Mouse (Mus musculus) MEL (cell line): ENCODE measurements at regions not wholly inside any gene's neighbourhood (a gene's known extent, or its start where the extent isn't known, plus 50 kb on each side); places are given as distances from the start of the nearest gene placed in this dataset.

ENCODE experiments used
- DNase-seq: peaks from one replicate; pipeline ENCODE4 v3.0.0; 2011; ENCODE audit warnings: low read depth, low spot score
- H3K27ac ChIP-seq: 2 replicates; pipeline ENCODE4 v1.5.1; 2012; ENCODE audit warnings: low read depth, mild to moderate bottlenecking, control low read depth, low read length, moderate library complexity; ENCODE audit not compliant: control insufficient read depth
- H3K27me3 ChIP-seq, 2 experiments: fragments of 150-350 bp in 1 of 2; sonication (generic) in 1 of 2; 2 replicates each; pipeline ENCODE4 v1.6.1; 2012; ENCODE audit warnings: low read length in 2 of 2, mild to moderate bottlenecking in 2 of 2, improper control_type of control experiment in 1 of 2, moderate library complexity in 1 of 2; ENCODE audit not compliant: insufficient read depth in 2 of 2, control insufficient read depth in 1 of 2
- H3K36me3 ChIP-seq, 2 experiments: 2 replicates each; pipeline ENCODE4 v1.6.1; 2012 to 2014; ENCODE audit warnings: low read length in 2 of 2, improper control_type of control experiment in 1 of 2, inconsistent platforms in 1 of 2, mild to moderate bottlenecking in 1 of 2; ENCODE audit not compliant: insufficient read depth in 2 of 2, control insufficient read depth in 1 of 2
- H3K4me1 ChIP-seq, 2 experiments: fragments of 150-350 bp in 1 of 2; sonication (generic) in 1 of 2; 2 replicates each; pipeline ENCODE4 v1.6.1; 2012; ENCODE audit warnings: low read length in 2 of 2, improper control_type of control experiment in 1 of 2, mild to moderate bottlenecking in 1 of 2; ENCODE audit not compliant: insufficient read depth in 2 of 2, control insufficient read depth in 1 of 2
- H3K4me3 ChIP-seq, 2 experiments: fragments of 150-350 bp in 1 of 2; sonication (generic) in 1 of 2; 2 replicates each; pipeline ENCODE4 v1.5.1; 2012; ENCODE audit warnings: low read depth in 2 of 2, low read length in 2 of 2, mild to moderate bottlenecking in 2 of 2, moderate library complexity in 2 of 2, control low read depth in 1 of 2, improper control_type of control experiment in 1 of 2; ENCODE audit not compliant: control insufficient read depth in 1 of 2, insufficient read depth in 1 of 2
- H3K79me2 ChIP-seq: 2 replicates; pipeline ENCODE4 v1.6.1; 2012; ENCODE audit warnings: mild to moderate bottlenecking, low read length, moderate library complexity; ENCODE audit not compliant: control insufficient read depth, poor library complexity, insufficient read depth
- H3K9ac ChIP-seq: 2 replicates; pipeline ENCODE4 v1.6.1; 2012; ENCODE audit warnings: low read depth, mild to moderate bottlenecking, control low read depth, low read length, moderate library complexity; ENCODE audit not compliant: control insufficient read depth, poor library complexity, severe bottlenecking
- H3K9me3 ChIP-seq: fragments of 150-350 bp; sonication (generic); replicated peaks from 2 replicates; pipeline ENCODE4 v1.6.1; 2012; ENCODE audit warnings: mild to moderate bottlenecking, low read length, improper control_type of control experiment, moderate library complexity; ENCODE audit not compliant: insufficient read depth
- CHD1 ChIP-seq: IDR thresholded peaks from 2 replicates; pipeline ENCODE4 v1.6.1; 2012; ENCODE audit warnings: low read depth, mild to moderate bottlenecking, inconsistent platforms, low read length, improper control_type of control experiment
- CHD2 ChIP-seq: IDR thresholded peaks from 2 replicates; pipeline ENCODE4 v1.6.1; 2011; ENCODE audit warnings: low read length, improper control_type of control experiment
- CTCF ChIP-seq, 3 experiments: IDR thresholded peaks in 2 of 3; conservative IDR thresholded peaks in 1 of 3; 2 replicates each; pipeline ENCODE4 v1.5.1; 2011 to 2012; ENCODE audit warnings: low read length in 3 of 3, low read depth in 2 of 3, mild to moderate bottlenecking in 2 of 3, improper control_type of control experiment in 1 of 3, inconsistent platforms in 1 of 3, mixed read lengths in 1 of 3, moderate library complexity in 1 of 3; ENCODE audit not compliant: control insufficient read depth in 1 of 3, insufficient read depth in 1 of 3, poor library complexity in 1 of 3, severe bottlenecking in 1 of 3
- EP300 ChIP-seq, 2 experiments: IDR thresholded peaks; 2 replicates each; pipeline ENCODE4 v1.6.1; 2011; ENCODE audit warnings: improper control_type of control experiment in 2 of 2, low read length in 2 of 2, low read depth in 1 of 2, mild to moderate bottlenecking in 1 of 2
- ETS1 ChIP-seq: IDR thresholded peaks from 2 replicates; pipeline ENCODE4 v1.6.1; 2012; ENCODE audit warnings: low read depth, mild to moderate bottlenecking, inconsistent platforms, low read length, improper control_type of control experiment, moderate library complexity
- GATA1 ChIP-seq: IDR thresholded peaks from 2 replicates; pipeline ENCODE4 v1.6.1; 2011; ENCODE audit warnings: low read depth, low read length, improper control_type of control experiment
- HCFC1 ChIP-seq: IDR thresholded peaks from 2 replicates; pipeline ENCODE4 v1.6.1; 2012; ENCODE audit warnings: low read depth, mild to moderate bottlenecking, inconsistent platforms, low read length, improper control_type of control experiment, moderate library complexity
- JUND ChIP-seq: IDR thresholded peaks from 2 replicates; pipeline ENCODE4 v1.6.1; 2011; ENCODE audit warnings: low read depth, mild to moderate bottlenecking, improper control_type of control experiment, low read length
- KAT2A ChIP-seq: conservative IDR thresholded peaks from 2 replicates; pipeline ENCODE4 v1.6.1; 2012; ENCODE audit warnings: low read depth, low read length, improper control_type of control experiment, inconsistent platforms
- NRF1 ChIP-seq: IDR thresholded peaks from 2 replicates; pipeline ENCODE4 v1.6.1; 2014; ENCODE audit warnings: low read depth, mild to moderate bottlenecking, inconsistent platforms, low read length, improper control_type of control experiment, moderate library complexity; ENCODE audit not compliant: poor library complexity, insufficient read depth, severe bottlenecking
- POLR2A ChIP-seq, 2 experiments: IDR thresholded peaks; 2 replicates each; pipeline ENCODE4 v1.6.1; 2011 to 2012; ENCODE audit warnings: low read length in 2 of 2, mild to moderate bottlenecking in 2 of 2, control low read depth in 1 of 2, improper control_type of control experiment in 1 of 2, low read depth in 1 of 2, moderate library complexity in 1 of 2; ENCODE audit not compliant: control insufficient read depth in 1 of 2, insufficient read depth in 1 of 2, poor library complexity in 1 of 2
- POLR2AphosphoS2 ChIP-seq: IDR thresholded peaks from 2 replicates; pipeline ENCODE4 v1.6.1; 2011; ENCODE audit warnings: low read length, improper control_type of control experiment
- POLR2AphosphoS5 ChIP-seq: IDR thresholded peaks from 2 replicates; pipeline ENCODE4 v1.6.1; 2012; ENCODE audit warnings: low read depth, borderline replicate concordance, mild to moderate bottlenecking, inconsistent platforms, low read length, moderate library complexity, mixed read lengths
- RCOR1 ChIP-seq: IDR thresholded peaks from 2 replicates; pipeline ENCODE4 v1.6.1; 2012; ENCODE audit warnings: low read depth, mild to moderate bottlenecking, inconsistent platforms, low read length, improper control_type of control experiment
- SMC3 ChIP-seq: IDR thresholded peaks from 2 replicates; pipeline ENCODE4 v1.6.1; 2011; ENCODE audit warnings: low read depth, low read length, improper control_type of control experiment
- TAL1 ChIP-seq: IDR thresholded peaks from 2 replicates; pipeline ENCODE4 v1.6.1; 2012; ENCODE audit warnings: mild to moderate bottlenecking, inconsistent platforms, low read length, moderate library complexity, mixed read lengths
- TBP ChIP-seq: IDR thresholded peaks from 2 replicates; pipeline ENCODE4 v1.8.0; 2011; ENCODE audit warnings: low read depth, low read length, improper control_type of control experiment
- TCF12 ChIP-seq: IDR thresholded peaks from 2 replicates; pipeline ENCODE4 v1.6.1; 2014; ENCODE audit warnings: low read depth, mild to moderate bottlenecking, inconsistent platforms, low read length, improper control_type of control experiment, moderate library complexity
- USF1 ChIP-seq: IDR thresholded peaks from 2 replicates; pipeline ENCODE4 v1.6.1; 2014; ENCODE audit warnings: low read depth, mild to moderate bottlenecking, inconsistent platforms, low read length, improper control_type of control experiment, moderate library complexity
- USF2 ChIP-seq, 2 experiments: IDR thresholded peaks; 2 replicates each; pipeline ENCODE4 v1.6.1; 2011 to 2012; ENCODE audit warnings: improper control_type of control experiment in 2 of 2, low read length in 2 of 2, borderline replicate concordance in 1 of 2, inconsistent platforms in 1 of 2, low read depth in 1 of 2, mild to moderate bottlenecking in 1 of 2; ENCODE audit not compliant: insufficient read depth in 1 of 2
- ZMIZ1 ChIP-seq: IDR thresholded peaks from 2 replicates; pipeline ENCODE4 v1.6.1; 2012; ENCODE audit warnings: low read depth, mild to moderate bottlenecking, inconsistent platforms, low read length, improper control_type of control experiment, moderate library complexity
- ZNF384 ChIP-seq: IDR thresholded peaks from 2 replicates; pipeline ENCODE4 v1.6.1; 2012; ENCODE audit warnings: low read depth, mild to moderate bottlenecking, inconsistent platforms, low read length, improper control_type of control experiment

DNA sequence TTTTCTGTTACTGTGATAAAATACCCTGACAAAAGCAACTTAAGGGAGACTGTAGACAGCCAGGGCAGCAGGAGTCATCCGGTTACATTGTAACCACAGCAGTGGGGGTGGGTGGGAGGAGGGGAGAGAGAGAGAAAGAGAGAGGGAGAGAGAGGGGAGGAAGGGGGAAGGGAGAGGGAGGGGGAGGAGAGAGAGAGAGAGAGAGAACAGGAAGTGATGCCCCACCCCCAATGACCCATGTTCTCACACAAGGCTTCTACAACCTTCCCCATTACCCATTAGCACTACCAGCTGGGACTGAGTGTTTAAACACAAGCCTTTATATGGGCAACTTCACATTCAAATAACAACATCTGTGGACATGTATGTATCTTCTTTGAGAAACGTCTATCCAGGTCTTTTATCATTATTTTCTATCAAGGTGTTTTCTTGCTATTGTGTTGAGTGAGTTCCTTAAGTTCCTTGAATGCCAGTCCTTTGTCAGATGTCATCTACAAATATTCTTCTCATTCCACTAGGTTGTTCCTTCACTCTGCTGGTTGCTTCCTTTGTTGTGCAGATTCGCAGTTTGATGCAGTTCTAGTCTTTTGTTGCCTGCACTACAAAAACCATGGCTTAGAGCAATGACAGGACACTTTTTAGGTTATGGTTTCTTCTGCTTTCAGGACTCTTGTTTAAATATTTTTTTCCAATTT, 274.7 kb upstream of the Ddx18 start:
- no peak overlapping the region for H3K27ac ChIP-seq
- TF ChIP-seq TBP (no peak), JUND (no peak), TAL1 (no peak), EP300 (IDR thresholded peaks at IDR 0.05; ENCODE audit: low read depth in 1 of 2, low read length in 2 of 2) (no peak), CTCF (IDR thresholded peaks at IDR 0.05 in 2 of 3, conservative IDR thresholded peaks at IDR 0.05 in 1 of 3; ENCODE audit: control insufficient read depth in 1 of 3, insufficient read depth in 1 of 3, low read depth in 2 of 3, low read length in 3 of 3, poor library complexity in 1 of 3, severe bottlenecking in 1 of 3) (no peak), USF1 (no peak), CHD1 (no peak), GATA1 (no peak)
- TF ChIP-seq, all 39 proteins: peak for 0
- Histone ChIP-seq H3K4me1 (no peaks in the 10 kb centered on the region), H3K4me3 (no peak overlapping the region), H3K9me3 (no peaks in the 10 kb centered on the region), H3K27me3 (no peaks in the 10 kb centered on the region), H3K79me2 (no peaks in the 10 kb centered on the region), H3K9ac (no peak overlapping the region), H3K36me3 (no peaks in the 10 kb centered on the region)
- DNase-seq: no peak

DNA sequence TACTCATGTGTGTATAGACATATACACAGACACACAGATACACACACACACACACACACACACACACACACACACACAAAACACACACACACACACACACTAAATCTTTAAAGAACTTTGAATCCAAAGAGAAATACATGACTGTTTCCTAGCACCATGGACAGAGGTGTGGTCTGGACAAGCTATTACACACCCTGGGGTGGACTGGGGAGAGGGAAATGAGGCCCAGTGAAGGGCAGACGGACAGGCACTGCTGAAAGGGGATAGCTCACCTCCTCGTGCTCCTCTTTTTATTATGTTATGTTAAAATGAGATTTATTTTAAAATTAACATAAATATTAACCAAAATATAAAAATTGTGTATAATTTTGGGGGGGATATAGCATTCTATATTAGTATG, 265.8 kb upstream of the Ddx18 start:
- H3K4me1 ChIP-seq: no peaks in the 10 kb centered on the region
- TF ChIP-seq KAT2A (no peak), USF2 (IDR thresholded peaks at IDR 0.05; ENCODE audit: borderline replicate concordance in 1 of 2, insufficient read depth in 1 of 2, low read depth in 1 of 2, low read length in 2 of 2) (no peak), GATA1 (no peak), ZNF384 (no peak), RCOR1 (no peak), ZMIZ1 (no peak)
- no peak for DNase-seq
- H3K9me3 ChIP-seq: no peaks in the 10 kb centered on the region
- H3K36me3 ChIP-seq: no peaks in the 10 kb centered on the region
- H3K79me2 ChIP-seq: no peaks in the 10 kb centered on the region
- no peak overlapping the region for H3K9ac ChIP-seq
- H3K4me3 ChIP-seq: no peak overlapping the region
- H3K27me3 ChIP-seq: no peaks in the 10 kb centered on the region
- no peak overlapping the region for H3K27ac ChIP-seq

DNA sequence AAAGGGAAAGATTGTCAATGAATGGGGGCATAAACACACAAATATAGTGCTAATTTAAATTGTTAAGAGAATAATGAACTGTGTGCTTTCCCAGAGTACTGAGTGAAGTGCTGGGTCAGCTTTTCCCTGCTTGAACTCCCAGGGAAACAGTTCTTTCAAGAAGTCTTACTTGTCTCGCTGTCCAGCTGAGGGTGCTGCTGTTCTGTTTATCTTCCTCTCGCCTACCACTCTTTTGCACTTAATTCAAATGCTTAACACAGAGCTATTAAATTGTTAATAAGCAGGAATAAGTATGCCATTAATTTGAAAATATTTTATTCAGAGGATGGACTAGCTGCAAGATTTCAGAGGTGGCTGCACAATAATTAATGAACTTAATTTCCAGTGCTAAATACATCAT, 262.5 kb upstream of the Ddx18 start:
- Histone ChIP-seq H3K9me3 (no peaks in the 10 kb centered on the region), H3K4me1 (no peaks in the 10 kb centered on the region), H3K27ac (no peak overlapping the region), H3K27me3 (no peaks in the 10 kb centered on the region), H3K79me2 (no peaks in the 10 kb centered on the region), H3K9ac (no peak overlapping the region), H3K36me3 (no peaks in the 10 kb centered on the region), H3K4me3 (no peak overlapping the region)
- TF ChIP-seq USF1 (no peak), TCF12 (no peak), NRF1 (no peak), SMC3 (no peak), POLR2AphosphoS5 (no peak), HCFC1 (no peak), CHD2 (no peak), ETS1 (no peak), POLR2A (IDR thresholded peaks at IDR 0.05; ENCODE audit: control insufficient read depth in 1 of 2, insufficient read depth in 1 of 2, low read depth in 1 of 2, low read length in 2 of 2, poor library complexity in 1 of 2) (no peak), POLR2AphosphoS2 (no peak), CTCF (IDR thresholded peaks at IDR 0.05 in 2 of 3, conservative IDR thresholded peaks at IDR 0.05 in 1 of 3; ENCODE audit: control insufficient read depth in 1 of 3, insufficient read depth in 1 of 3, low read depth in 2 of 3, low read length in 3 of 3, poor library complexity in 1 of 3, severe bottlenecking in 1 of 3) (no peak)
- DNase-seq: no peak
